Mouse (Mus musculus) layer of hippocampus, adult 2 months (tissue): ENCODE measurements around the gene Rnf144b. TPM values are rescaled to one million over a fixed set of nuclear protein-coding genes. Genes with fewer than 3 reads are reported as not detected.

Experiments used
- DNase-seq, 2 experiments: peaks; one replicate each; pipeline ENCODE4 v3.0.0; 2022; ENCODE audit warnings: low spot score in 2 of 2
- H3K27ac ChIP-seq: fragments of 200-600 bp; 2 replicates; pipeline ENCODE4 v1.8.1; 2022
- H3K4me3 ChIP-seq: fragments of 200-600 bp; 2 replicates; pipeline ENCODE4 v1.8.1; 2022; ENCODE audit warnings: mild to moderate bottlenecking
- CTCF ChIP-seq: fragments of 200-600 bp; conservative IDR thresholded peaks from 2 replicates; pipeline ENCODE4 v1.8.1; 2022; ENCODE audit warnings: antibody characterized with exemption, mild to moderate bottlenecking, moderate library complexity
- total RNA-seq, 2 experiments: library from RNA; stranded (reverse); gene quantifications; 2 replicates each; pipeline ENCODE4 v1.2.3; 2021

Gene Rnf144b
- total RNA-seq, 2 experiments from 2014 or later, result 11.4 to 11.6 TPM

GRCm38 (mm10) chr13:47135741-47136140 is 13.3 kb downstream of the Rnf144b start:
- H3K4me3 ChIP-seq, result no peak overlapping the region
- H3K27ac ChIP-seq, result no peak overlapping the region
- TF ChIP-seq CTCF, result no peak
- no peak for DNase-seq

GRCm38 (mm10) chr13:47142764-47143163 is 20.3 kb downstream of the Rnf144b start:
- H3K4me3 ChIP-seq, result no peak overlapping the region
- DNase-seq, result no peak
- no peak for TF ChIP-seq CTCF
- no peak overlapping the region for H3K27ac ChIP-seq

GRCm38 (mm10) chr13:47145939-47146338 is 23.5 kb downstream of the Rnf144b start:
- H3K27ac ChIP-seq, result no peak overlapping the region
- H3K4me3 ChIP-seq, result no peak overlapping the region
- no peak for TF ChIP-seq CTCF
- no peak for DNase-seq

- no peak for TF ChIP-seq CTCF
- H3K4me3 ChIP-seq, result no peak overlapping the region
- no peak for DNase-seq
- H3K27ac ChIP-seq, result no peak overlapping the region
These were observed 23.9 kb downstream of the Rnf144b start for GRCm38 (mm10) chr13:47146388-47146787.

GRCm38 (mm10) chr13:47148573-47148972 is 26.1 kb downstream of the Rnf144b start:
- no peak overlapping the region for H3K4me3 ChIP-seq
- DNase-seq, result peak; percentile 38 to 42
- no peak for TF ChIP-seq CTCF
- no peak overlapping the region for H3K27ac ChIP-seq

- Histone ChIP-seq H3K27ac (no peak overlapping the region), H3K4me3 (no peak overlapping the region)
- no peak for DNase-seq
- no peak for TF ChIP-seq CTCF
These were observed 27.5 kb downstream of the Rnf144b start for GRCm38 (mm10) chr13:47149993-47150392.

- H3K4me3 ChIP-seq, result no peak overlapping the region
- H3K27ac ChIP-seq, result no peak overlapping the region
- TF ChIP-seq CTCF, result no peak
- DNase-seq, result peak; percentile 29 to 32
These were observed 28.6 kb downstream of the Rnf144b start for GRCm38 (mm10) chr13:47151060-47151459.

- Histone ChIP-seq H3K4me3 (no peak overlapping the region), H3K27ac (no peak overlapping the region)
- DNase-seq, result peak; percentile 47 to 66
- TF ChIP-seq CTCF, result peak; percentile 88
These were observed 29.9 kb downstream of the Rnf144b start for GRCm38 (mm10) chr13:47152390-47152789.

- no peak for DNase-seq
- no peak for TF ChIP-seq CTCF
- Histone ChIP-seq H3K27ac (no peak overlapping the region), H3K4me3 (no peak overlapping the region)
These were observed 30.8 kb downstream of the Rnf144b start for GRCm38 (mm10) chr13:47153206-47153605.

GRCm38 (mm10) chr13:47154866-47155265 is 32.4 kb downstream of the Rnf144b start:
- no peak for TF ChIP-seq CTCF
- Histone ChIP-seq H3K27ac (peak overlapping the region; percentile 48; the same call in 1 of the 2 replicates), H3K4me3 (no peak overlapping the region)
- DNase-seq, result no peak

GRCm38 (mm10) chr13:47156841-47157240 is 34.4 kb downstream of the Rnf144b start:
- H3K4me3 ChIP-seq, result no peak overlapping the region
- H3K27ac ChIP-seq, result no peak overlapping the region
- DNase-seq, result no peak
- no peak for TF ChIP-seq CTCF

- DNase-seq, result no peak
- H3K4me3 ChIP-seq, result no peak overlapping the region
- no peak for TF ChIP-seq CTCF
- no peak overlapping the region for H3K27ac ChIP-seq
These were observed 39.5 kb downstream of the Rnf144b start for GRCm38 (mm10) chr13:47162001-47162400.

GRCm38 (mm10) chr13:47164732-47165131 is 42.3 kb downstream of the Rnf144b start:
- Histone ChIP-seq H3K27ac (no peak overlapping the region), H3K4me3 (no peak overlapping the region)
- DNase-seq, result no peak
- no peak for TF ChIP-seq CTCF

- Histone ChIP-seq H3K27ac (no peak overlapping the region), H3K4me3 (no peak overlapping the region)
- DNase-seq, result no peak
- TF ChIP-seq CTCF, result no peak
These were observed 42.8 kb downstream of the Rnf144b start for GRCm38 (mm10) chr13:47165261-47165660.

- TF ChIP-seq CTCF, result no peak
These were observed 46.0 kb downstream of the Rnf144b start for GRCm38 (mm10) chr13:47168484-47168883.

More at GRCm38 (mm10) chr13:47168484-47168883, 46.0 kb downstream of the Rnf144b start:
- H3K4me3 ChIP-seq, result no peak overlapping the region
- H3K27ac ChIP-seq, result no peak overlapping the region
- no peak for DNase-seq
